Mouse (Mus musculus) kidney, adult 10 weeks (tissue): ENCODE results near the gene Cmc4. TPM values are rescaled to one million over a fixed set of nuclear protein-coding genes. Genes with fewer than 3 reads are reported as not detected.

Experiments used
- polyA plus RNA-seq: library from polyadenylated mRNA; stranded (reverse); fragments of 350-450 nt; fragmentation: Illumina TruSeq; extraction: RNeasy Lipid Tissue Mini Kit (QIAGEN cat#74804); gene quantifications from one replicate; pipeline ENCODE4 v1.2.3, GENCODE M21; 2014; ENCODE audit warnings: low read depth, low replicate concordance

Cmc4 gene
- 42.6 TPM for polyA plus RNA-seq

GRCm38 (mm10) chrX:75415936-75416785 is at the start of gene Cmc4, which contains the start of the genes Mtcp1 and Brcc3:
Cmc4 (minus strand) TSS chrX:75416584.
Mtcp1 (minus strand) TSS chrX:75416588.
Brcc3 (plus strand) TSS chrX:75416628.

GRCm38 (mm10) chrX:75382195-75382771 is 34.1 kb downstream of the Cmc4 start, which contains the start of the genes Fundc2 and F8:
Fundc2 (plus strand) TSS chrX:75382399.
F8 (minus strand) TSS chrX:75382615.

Other genes with a start within 250 kb of the Cmc4 start
- gene Fundc2, start 34.2 kb downstream of the Cmc4 start, polyA plus RNA-seq = 170 TPM
- gene F8, start 34.0 kb downstream of the Cmc4 start, polyA plus RNA-seq = 17.7 TPM
- 16.8 TPM for gene Mtcp1, start within 50 bp of the Cmc4 start, polyA plus RNA-seq
- gene Brcc3, start within 50 bp of the Cmc4 start, polyA plus RNA-seq = 88.9 TPM
- gene Vbp1, start 97.7 kb upstream of the Cmc4 start, polyA plus RNA-seq = 235 TPM
- gene Rab39b, start 161.6 kb upstream of the Cmc4 start, polyA plus RNA-seq = 6.0 TPM